Mouse (Mus musculus): Measurements from ENCODE around the gene Gm9918. TPM values are rescaled to one million over a fixed set of nuclear protein-coding genes. Genes with fewer than 3 reads are reported as not detected.

The Gm9918 gene
- polyA plus RNA-seq, 1 experiment from 2014 or later = 1.1 TPM

Other genes starting within 250 kb of the Gm9918 start
- gene Krt18, start 242.4 kb upstream of the Gm9918 start, polyA plus RNA-seq (2016; fragmentation: Nextera tagmentation; extraction: Ambion mirVana) = 47.5 and 50.6 TPM in 2 replicates
- 113 and 120 TPM in 2 replicates for gene Eif4b, start 196.8 kb upstream of the Gm9918 start, polyA plus RNA-seq (2016; fragmentation: Nextera tagmentation; extraction: Ambion mirVana)
- gene Tns2, start 170.2 kb upstream of the Gm9918 start, polyA plus RNA-seq (2016; fragmentation: Nextera tagmentation; extraction: Ambion mirVana) = 29.6 and 34.0 TPM in 2 replicates
- gene Spryd3, start 134.3 kb upstream of the Gm9918 start, polyA plus RNA-seq (2016; fragmentation: Nextera tagmentation; extraction: Ambion mirVana) = 15.6 and 15.7 TPM in 2 replicates
- gene Igfbp6, start 126.2 kb upstream of the Gm9918 start, polyA plus RNA-seq (2016; fragmentation: Nextera tagmentation; extraction: Ambion mirVana) = 0.92 and 1.2 TPM in 2 replicates
- 0.13 and 0.17 TPM in 2 replicates for gene Soat2, start 120.0 kb upstream of the Gm9918 start, polyA plus RNA-seq (2016; fragmentation: Nextera tagmentation; extraction: Ambion mirVana)
- 114 and 119 TPM in 2 replicates for gene Zfp740, start 67.3 kb upstream of the Gm9918 start, polyA plus RNA-seq (2016; fragmentation: Nextera tagmentation; extraction: Ambion mirVana)
- gene Csad, start 65.8 kb upstream of the Gm9918 start, polyA plus RNA-seq (2016; fragmentation: Nextera tagmentation; extraction: Ambion mirVana) = 82.8 and 91.1 TPM in 2 replicates
- 1.9 and 2.6 TPM in 2 replicates for gene Itgb7, start 38.6 kb upstream of the Gm9918 start, polyA plus RNA-seq (2016; fragmentation: Nextera tagmentation; extraction: Ambion mirVana)
- 121 and 123 TPM in 2 replicates for gene Rarg, start 13.0 kb upstream of the Gm9918 start, polyA plus RNA-seq (2016; fragmentation: Nextera tagmentation; extraction: Ambion mirVana)
- 57.9 and 60.1 TPM in 2 replicates for gene Mfsd5, start 8.9 kb downstream of the Gm9918 start, polyA plus RNA-seq (2016; fragmentation: Nextera tagmentation; extraction: Ambion mirVana)
- 36.1 and 37.1 TPM in 2 replicates for gene Espl1, start 25.7 kb downstream of the Gm9918 start, polyA plus RNA-seq (2016; fragmentation: Nextera tagmentation; extraction: Ambion mirVana)
- 433 and 448 TPM in 2 replicates for gene Pfdn5, start 55.6 kb downstream of the Gm9918 start, polyA plus RNA-seq (2016; fragmentation: Nextera tagmentation; extraction: Ambion mirVana)
- gene Myg1, start 61.1 kb downstream of the Gm9918 start, polyA plus RNA-seq (2016; fragmentation: Nextera tagmentation; extraction: Ambion mirVana) = 113 and 114 TPM in 2 replicates
- gene Aaas, start 80.2 kb downstream of the Gm9918 start, polyA plus RNA-seq (2016; fragmentation: Nextera tagmentation; extraction: Ambion mirVana) = 78.4 and 89.3 TPM in 2 replicates
- gene Sp7, start 96.6 kb downstream of the Gm9918 start, polyA plus RNA-seq (2016; fragmentation: Nextera tagmentation; extraction: Ambion mirVana) = 8.5 and 9.4 TPM in 2 replicates
- gene Sp1, start 135.6 kb downstream of the Gm9918 start, polyA plus RNA-seq (2016; fragmentation: Nextera tagmentation; extraction: Ambion mirVana) = 12.0 TPM in 2 replicates
- 0.13 and 0.60 TPM in 2 replicates for gene Amhr2, start 174.8 kb downstream of the Gm9918 start, polyA plus RNA-seq (2016; fragmentation: Nextera tagmentation; extraction: Ambion mirVana)
- 59.0 and 59.8 TPM in 2 replicates for gene Prr13, start 188.5 kb downstream of the Gm9918 start, polyA plus RNA-seq (2016; fragmentation: Nextera tagmentation; extraction: Ambion mirVana)
- gene Pcbp2, start 200.0 kb downstream of the Gm9918 start, polyA plus RNA-seq (2016; fragmentation: Nextera tagmentation; extraction: Ambion mirVana) = 228 and 230 TPM in 2 replicates
- not detected in 2 replicates for gene Gm10337, start 233.2 kb downstream of the Gm9918 start, polyA plus RNA-seq (2016; fragmentation: Nextera tagmentation; extraction: Ambion mirVana)
- gene Map3k12, start 246.5 kb downstream of the Gm9918 start, polyA plus RNA-seq (2016; fragmentation: Nextera tagmentation; extraction: Ambion mirVana) = 27.9 and 33.8 TPM in 2 replicates
- 114 and 119 TPM in 2 replicates for gene Tarbp2, start 247.6 kb downstream of the Gm9918 start, polyA plus RNA-seq (2016; fragmentation: Nextera tagmentation; extraction: Ambion mirVana)